Mouse (Mus musculus) layer of hippocampus, postnatal 25 days (tissue): ENCODE data around the gene Nav2. TPM values are rescaled to one million over a fixed set of nuclear protein-coding genes. Genes with fewer than 3 reads are reported as not detected.

Experiments used
- DNase-seq, 2 experiments: peaks; one replicate each; pipeline ENCODE4 v3.0.0; 2022; ENCODE audit warnings: mixed read lengths in 2 of 2, low spot score in 1 of 2; ENCODE audit errors: extremely low spot score in 1 of 2
- total RNA-seq, 2 experiments: library from RNA; stranded (reverse); gene quantifications; 2 replicates each; pipeline ENCODE4 v1.2.3; 2021

Nav2 gene
- total RNA-seq, 2 experiments from 2014 or later, result 56.4 to 101 TPM

DNA sequence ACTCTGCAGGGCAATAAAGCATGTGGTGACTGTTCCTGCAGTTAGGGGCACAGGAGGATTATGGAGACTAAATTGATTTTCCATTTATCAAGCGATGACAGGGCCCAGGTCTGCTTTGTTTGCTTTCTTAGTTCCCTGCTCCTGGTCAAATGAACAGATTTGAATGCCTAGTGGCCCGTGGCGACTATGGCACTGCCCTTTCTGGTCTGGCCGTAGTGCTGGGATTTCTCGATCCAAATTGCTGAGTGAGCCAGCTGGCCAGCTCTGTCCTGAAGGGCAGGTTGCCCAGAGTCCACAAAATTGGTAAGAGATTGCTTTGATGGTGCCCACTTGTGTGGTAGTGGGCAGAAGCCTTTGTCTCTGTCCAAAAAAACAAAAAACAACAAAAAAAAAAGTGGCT lies 21.9 kb downstream of the Nav2 start:
- peak in 1 of 2 experiments; percentile 44 for DNase-seq

DNA sequence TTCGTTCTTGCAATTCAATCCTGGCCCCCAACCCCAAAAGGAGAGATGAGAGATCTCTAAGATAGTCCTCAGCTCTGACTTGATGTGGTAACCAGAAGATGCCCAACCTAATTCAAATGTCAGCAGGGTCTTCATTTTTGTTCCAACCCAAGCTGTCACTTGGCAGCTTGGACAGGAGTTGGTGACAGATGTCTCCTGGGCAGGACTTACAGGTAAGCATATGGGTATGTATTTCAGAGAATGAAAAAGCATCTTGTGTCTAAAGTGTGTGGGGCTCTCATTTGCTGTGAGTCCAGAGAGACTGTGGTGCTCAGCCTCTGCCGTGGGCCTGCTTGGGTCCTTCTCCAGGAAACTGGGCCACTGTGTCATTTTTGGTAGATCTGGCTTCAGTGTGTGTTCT lies 23.6 kb downstream of the Nav2 start:
- no peak for DNase-seq

- DNase-seq, result no peak
Measured at GRCm38 (mm10) chr7:48934816-48935215, 26.3 kb downstream of the Nav2 start.

DNA sequence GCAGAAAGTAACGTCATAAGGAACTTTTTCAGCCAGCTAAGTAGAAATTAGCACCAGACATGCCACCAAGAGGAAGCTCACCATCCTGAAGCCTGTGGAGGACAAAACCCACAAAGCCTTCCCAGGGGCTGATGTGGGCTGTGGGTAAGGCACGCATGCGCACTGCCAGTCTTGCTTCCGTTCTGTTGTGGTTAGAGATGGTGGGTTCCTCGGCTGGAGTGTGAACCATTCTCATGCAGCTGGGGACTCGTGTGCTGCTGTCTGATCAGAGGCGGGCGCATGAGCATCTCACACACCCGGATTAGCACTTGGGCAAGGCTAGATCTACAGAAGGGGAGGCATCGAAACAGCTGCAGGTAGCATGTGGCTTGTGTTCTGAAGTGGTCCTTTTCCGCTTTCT lies 29.0 kb downstream of the Nav2 start:
- no peak for DNase-seq

DNA sequence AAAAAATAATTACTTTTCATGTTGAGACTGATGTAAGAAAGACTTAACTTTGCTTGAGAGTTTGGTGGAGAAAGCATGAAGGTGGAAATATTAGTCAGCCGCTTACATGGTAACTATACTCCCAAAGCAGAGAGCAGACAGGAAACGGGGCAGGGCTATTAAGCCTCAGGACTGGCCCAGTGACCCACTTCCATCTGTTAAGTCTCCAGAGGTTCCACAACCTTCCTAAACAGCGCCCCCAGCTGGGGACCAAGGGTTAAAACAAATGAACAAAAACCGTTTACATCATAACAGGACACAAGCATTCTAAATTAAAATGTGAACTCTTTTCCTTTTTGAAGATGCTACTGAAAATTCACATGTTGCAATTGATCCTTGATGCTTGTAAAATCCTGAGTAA lies 29.7 kb downstream of the Nav2 start:
- peak in 1 of 2 experiments; percentile 39 for DNase-seq

- DNase-seq, result no peak
Measured at GRCm38 (mm10) chr7:48948381-48949108, 40.0 kb downstream of the Nav2 start.

- DNase-seq, result no peak
Measured at GRCm38 (mm10) chr7:48954501-48954900, 46.0 kb downstream of the Nav2 start.

- DNase-seq, result peak; percentile 70 to 72
Measured at GRCm38 (mm10) chr7:48958528-48959315, 50.2 kb downstream of the Nav2 start.

GRCm38 (mm10) chr7:48959316-48959661 lies 50.8 kb downstream of the Nav2 start:
- DNase-seq, result no peak

GRCm38 (mm10) chr7:48960152-48960551 lies 51.6 kb downstream of the Nav2 start:
- DNase-seq, result no peak

DNA sequence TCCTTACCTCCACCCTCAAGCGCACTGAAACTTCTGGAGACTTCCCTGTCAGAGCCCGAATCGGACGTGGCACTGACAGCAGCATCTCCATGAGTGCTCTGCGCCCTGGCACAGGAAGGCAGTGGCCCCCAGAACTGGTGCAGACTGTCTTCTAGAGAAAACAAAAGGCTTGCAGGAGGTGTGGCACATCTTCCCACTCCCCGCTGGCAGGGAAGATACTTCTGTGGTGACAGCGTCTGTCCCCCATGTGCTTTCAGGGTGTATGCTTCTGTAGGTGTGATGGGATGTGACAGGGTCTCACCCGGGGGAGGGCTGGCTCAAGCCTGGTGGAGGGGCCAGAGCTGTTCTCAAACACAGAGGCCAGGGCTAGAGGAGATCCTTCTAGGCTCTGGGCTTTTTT lies 53.0 kb downstream of the Nav2 start:
- DNase-seq, result no peak

DNA sequence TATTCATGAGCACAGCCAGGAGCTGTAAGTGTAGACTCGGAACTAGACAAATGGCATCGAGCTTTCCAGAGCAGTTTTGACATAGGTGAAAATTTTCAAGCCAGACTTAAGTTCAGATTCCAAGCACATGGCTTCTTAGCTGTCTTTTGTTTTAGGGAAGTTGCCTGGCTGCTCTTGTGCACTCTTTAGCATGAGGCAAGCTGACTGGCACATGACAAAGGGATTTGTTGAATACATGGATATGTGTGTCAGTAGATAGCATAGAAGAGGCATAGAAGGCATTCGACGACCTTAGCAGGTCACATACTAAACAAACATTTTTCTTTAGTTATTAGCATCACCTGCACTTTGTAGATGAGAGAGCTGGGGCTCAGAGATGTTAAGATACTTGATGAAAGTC lies 53.4 kb downstream of the Nav2 start:
- no peak for DNase-seq

GRCm38 (mm10) chr7:48963112-48963511 lies 54.6 kb downstream of the Nav2 start:
- DNase-seq, result no peak

DNA sequence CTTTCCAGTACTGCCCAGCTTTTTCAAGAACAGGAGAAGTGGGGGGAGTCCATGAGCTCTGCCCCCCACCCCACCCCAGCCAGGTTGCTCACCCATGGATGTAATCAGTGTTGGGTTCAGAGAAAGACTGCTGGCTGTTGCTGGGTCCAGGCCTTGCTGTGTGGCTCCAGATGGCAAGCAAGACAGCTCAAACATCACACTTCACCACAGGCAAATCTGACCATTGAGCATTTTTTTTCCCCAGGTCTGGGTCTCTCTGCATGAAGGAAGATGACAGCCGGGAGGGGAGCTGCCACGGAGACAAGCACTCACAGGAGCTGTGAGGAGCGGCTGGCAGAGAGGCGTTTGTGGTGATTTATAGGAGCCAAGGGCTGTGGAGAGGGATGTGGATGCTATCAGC lies 55.0 kb downstream of the Nav2 start:
- DNase-seq, result no peak

- DNase-seq, result no peak
Measured at GRCm38 (mm10) chr7:48965796-48966512, 57.4 kb downstream of the Nav2 start.

GRCm38 (mm10) chr7:48981013-48981412 lies 72.5 kb downstream of the Nav2 start:
- DNase-seq, result no peak

- no peak for DNase-seq
Measured at GRCm38 (mm10) chr7:48981814-48982213, 73.3 kb downstream of the Nav2 start.

DNA sequence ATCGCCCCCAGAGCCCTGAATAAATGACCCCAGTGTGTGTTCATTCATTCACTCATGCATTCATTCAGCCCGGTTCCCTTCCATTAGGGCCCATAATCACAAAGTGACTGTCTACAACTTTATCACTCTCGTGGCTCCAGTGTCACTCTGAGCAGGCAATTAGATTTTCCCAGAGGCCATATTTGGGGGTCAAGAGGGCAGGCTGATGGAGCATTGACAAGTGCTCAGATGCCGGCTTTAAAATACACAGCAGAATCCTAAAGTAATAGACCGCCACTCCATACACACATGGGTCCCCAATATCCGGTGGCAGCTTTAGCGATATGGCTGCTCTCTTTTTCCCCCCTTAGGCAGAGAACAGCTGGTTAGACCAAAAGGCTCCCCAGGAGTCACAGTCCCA lies 74.1 kb downstream of the Nav2 start:
- no peak for DNase-seq

DNA sequence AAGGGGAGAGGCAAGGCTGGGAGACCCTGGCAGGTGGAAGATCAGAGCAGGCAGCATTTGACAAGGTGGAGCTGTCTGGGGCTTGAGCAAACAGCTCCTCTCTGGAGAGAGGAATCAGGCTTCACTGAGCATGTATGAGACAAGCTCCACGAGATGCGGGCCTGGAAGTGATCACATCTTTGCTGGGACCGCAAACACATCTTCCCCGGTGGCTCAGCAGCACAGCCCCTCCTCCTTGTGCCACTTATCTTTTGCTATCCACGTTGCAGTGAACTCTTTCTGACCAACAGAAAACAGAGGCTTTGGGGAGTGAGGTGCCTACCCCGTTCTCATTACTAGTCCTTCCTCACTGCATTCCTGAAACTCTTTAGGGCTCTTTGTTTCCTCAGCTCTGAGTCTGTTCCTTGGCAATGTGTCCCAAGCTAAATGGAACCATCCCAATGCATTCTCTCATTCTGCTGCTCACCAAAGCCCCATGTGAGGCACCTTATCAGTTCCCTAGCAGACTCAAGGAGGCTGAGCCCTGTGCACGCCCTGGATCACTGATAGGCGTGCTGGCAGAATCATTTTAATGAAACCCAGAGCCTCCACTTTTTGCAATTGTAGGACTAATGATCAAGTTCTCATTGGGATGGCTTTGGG lies 83.5 kb downstream of the Nav2 start:
- no peak for DNase-seq

GRCm38 (mm10) chr7:48995171-48995570 lies 86.7 kb downstream of the Nav2 start:
- DNase-seq, result no peak

GRCm38 (mm10) chr7:48995701-48996100 lies 87.2 kb downstream of the Nav2 start:
- DNase-seq, result no peak
